Mouse (Mus musculus) stomach, embryonic 16.5 days (tissue): ENCODE measurements at regions not wholly inside any gene's neighbourhood (a gene's known extent, or its start where the extent isn't known, plus 50 kb on each side); places are given as distances from the start of the nearest gene placed in this dataset.

ENCODE experiments used
- ATAC-seq: fragments of 200-750 bp; cut with Nextera tagmentation; 2 replicates; pipeline ENCODE4 v1.8.0; 2017; ENCODE audit warnings: moderate number of reproducible peaks, moderate TSS enrichment; ENCODE audit not compliant: insufficient read depth, low FRiP score
- H3K27ac ChIP-seq: fragments of 300-500 bp; sonication (generic); 2 replicates; pipeline ENCODE4 v1.5.1; 2014; ENCODE audit warnings: low read length
- H3K27me3 ChIP-seq: fragments of 300-500 bp; sonication (generic); 2 replicates; pipeline ENCODE4 v1.6.1; 2014; ENCODE audit warnings: low read length, control low read depth, mixed read lengths; ENCODE audit not compliant: control insufficient read depth, insufficient read depth
- H3K36me3 ChIP-seq: fragments of 300-500 bp; sonication (generic); 2 replicates; pipeline ENCODE4 v1.6.1; 2014; ENCODE audit warnings: low read length; ENCODE audit not compliant: control insufficient read depth, insufficient read depth
- H3K4me1 ChIP-seq: fragments of 300-500 bp; sonication (generic); 2 replicates; pipeline ENCODE4 v1.6.1; 2014; ENCODE audit warnings: low read length, control low read depth, mixed read lengths; ENCODE audit not compliant: control insufficient read depth, insufficient read depth
- H3K4me2 ChIP-seq: fragments of 300-500 bp; sonication (generic); 2 replicates; pipeline ENCODE4 v1.6.1; 2014; ENCODE audit warnings: low read depth, low read length, mixed read lengths
- H3K4me3 ChIP-seq: fragments of 300-500 bp; sonication (generic); replicated peaks from 2 replicates; pipeline ENCODE4 v1.5.1; 2014; ENCODE audit warnings: mild to moderate bottlenecking, low read length
- H3K9ac ChIP-seq: fragments of 300-500 bp; sonication (generic); 2 replicates; pipeline ENCODE4 v1.6.1; 2014; ENCODE audit warnings: low read length
- H3K9me3 ChIP-seq: fragments of 300-500 bp; sonication (generic); replicated peaks from 2 replicates; pipeline ENCODE4 v1.6.1; 2016; ENCODE audit warnings: low read length, control low read depth; ENCODE audit not compliant: control insufficient read depth
- WGBS: fragments of 180-500 bp; shearing (Covaris S2); extraction: QIAGEN DNeasy Blood & Tissue Kit; methylation state at CpG from one replicate; pipeline ENCODE4 v1.1.7; 2014; 5-methylcytosine and 5-hydroxymethylcytosine counted together

DNA sequence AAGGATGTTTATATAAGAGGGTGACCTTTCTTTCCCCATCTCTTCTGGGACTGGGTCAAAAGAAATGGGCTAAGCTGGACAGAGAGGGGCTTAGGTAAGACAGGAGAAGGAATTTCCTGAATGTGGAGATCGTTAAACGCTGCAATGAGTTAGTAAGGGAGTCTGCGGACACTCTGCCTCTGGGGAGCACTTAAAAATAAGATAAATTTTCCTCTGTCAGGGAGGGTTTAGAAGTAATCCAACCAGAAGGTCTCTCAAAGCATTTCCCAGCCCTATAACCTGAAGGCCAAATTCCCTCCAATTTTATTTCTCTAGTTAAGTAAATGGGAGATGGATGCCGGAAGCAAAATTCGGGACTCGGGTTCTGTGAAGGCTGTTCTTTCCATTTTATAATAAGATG is 367.3 kb upstream of the Nfe2l3 start:
- WGBS, result 47% methylated on average over 6 of the region's 6 CpGs
- Histone ChIP-seq H3K36me3 (no peaks in the 10 kb centered on the region), H3K9ac (no peak overlapping the region), H3K4me2 (no peak overlapping the region), H3K27me3 (no peaks in the 10 kb centered on the region), H3K9me3 (no peaks in the 10 kb centered on the region), H3K4me3 (no peak overlapping the region), H3K27ac (no peak overlapping the region), H3K4me1 (0 out of 2 replicates have a peak, but pooled peaks cover 6% of the 10 kb centered on the region)
- ATAC-seq, result no peak

DNA sequence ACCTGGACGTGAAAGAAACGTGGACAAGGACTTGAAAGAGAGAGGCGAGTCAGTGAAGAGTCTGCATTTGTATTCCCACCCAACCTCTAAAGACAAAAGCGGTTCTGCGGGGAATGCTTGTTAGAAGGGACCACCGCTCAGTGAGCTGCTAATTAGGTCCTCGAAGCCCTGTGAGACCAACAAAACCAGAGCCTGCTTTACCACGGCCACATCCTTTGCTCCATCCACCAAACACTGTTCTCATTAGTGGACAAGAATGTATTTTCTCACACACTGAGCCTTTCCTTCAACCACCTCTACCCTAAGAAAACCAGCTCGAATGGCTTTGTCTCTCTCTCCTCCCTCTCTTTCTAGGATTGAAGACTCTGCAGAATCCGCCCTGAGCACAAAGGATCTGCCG is 365.1 kb upstream of the Nfe2l3 start:
- Histone ChIP-seq H3K4me3 (no peak overlapping the region), H3K4me2 (no peak overlapping the region), H3K9me3 (no peaks in the 10 kb centered on the region), H3K27me3 (no peaks in the 10 kb centered on the region), H3K36me3 (no peaks in the 10 kb centered on the region), H3K9ac (no peak overlapping the region), H3K4me1 (0 out of 2 replicates have a peak, but pooled peaks cover 3% of the 10 kb centered on the region), H3K27ac (no peak overlapping the region)
- ATAC-seq, result no peak
- 86% methylated on average over 11 of the region's 11 CpGs for WGBS

DNA sequence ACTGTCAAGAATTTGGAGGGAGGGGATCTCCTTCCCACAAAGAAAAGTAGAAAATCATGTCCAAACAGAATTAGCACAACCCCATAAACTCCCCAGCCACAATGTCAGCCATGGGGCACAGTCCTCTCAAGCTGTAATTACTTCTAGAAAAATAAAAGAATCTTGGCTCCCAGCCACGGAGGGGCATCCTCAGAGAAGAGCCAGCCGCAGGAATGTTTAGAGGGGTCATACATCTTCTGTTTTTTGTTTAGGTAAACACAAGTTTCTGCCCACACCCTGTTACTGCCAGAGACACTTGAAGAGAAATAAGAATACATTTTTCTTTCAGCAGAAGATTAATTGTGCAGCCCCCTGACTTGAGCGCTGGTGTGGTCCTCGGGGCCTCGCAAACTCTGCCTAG is 362.5 kb upstream of the Nfe2l3 start:
- Histone ChIP-seq H3K27ac (no peak overlapping the region), H3K27me3 (no peaks in the 10 kb centered on the region), H3K9me3 (no peaks in the 10 kb centered on the region), H3K4me3 (no peak overlapping the region), H3K36me3 (no peaks in the 10 kb centered on the region), H3K4me1 (peaks cover 7% of the 10 kb centered on the region; the same call in 1 of the 2 replicates), H3K4me2 (no peak overlapping the region), H3K9ac (no peak overlapping the region)
- 26% methylated on average over 5 of the region's 5 CpGs for WGBS
- ATAC-seq, result no peak

DNA sequence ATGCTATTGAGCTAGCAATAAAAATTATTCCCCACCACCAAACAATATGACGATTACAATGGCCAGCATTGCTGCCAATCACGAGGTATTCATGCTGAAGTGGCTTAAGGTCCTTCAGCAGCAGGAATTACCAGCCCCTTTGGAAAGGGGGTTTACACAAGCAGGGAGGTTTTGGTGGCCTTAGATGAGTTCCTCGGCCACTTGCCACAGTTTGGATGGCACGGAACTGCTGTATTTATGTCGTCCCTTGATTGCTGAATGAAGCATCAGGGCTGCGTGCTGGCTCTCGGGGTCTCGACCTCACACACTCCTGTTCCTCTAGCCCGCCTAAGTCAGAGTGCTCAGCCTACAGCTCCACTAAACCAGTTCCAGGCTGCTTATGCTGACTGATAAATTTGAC is 361.2 kb upstream of the Nfe2l3 start:
- H3K4me3 ChIP-seq, result no peak overlapping the region
- H3K9ac ChIP-seq, result no peak overlapping the region
- no peaks in the 10 kb centered on the region for H3K9me3 ChIP-seq
- 54% methylated on average over 9 of the region's 9 CpGs for WGBS
- no peak overlapping the region for H3K27ac ChIP-seq
- no peaks in the 10 kb centered on the region for H3K27me3 ChIP-seq
- ATAC-seq, result no peak
- H3K4me1 ChIP-seq, result peaks cover 11% of the 10 kb centered on the region; the same call in 1 of the 2 replicates
- no peaks in the 10 kb centered on the region for H3K36me3 ChIP-seq
- no peak overlapping the region for H3K4me2 ChIP-seq

DNA sequence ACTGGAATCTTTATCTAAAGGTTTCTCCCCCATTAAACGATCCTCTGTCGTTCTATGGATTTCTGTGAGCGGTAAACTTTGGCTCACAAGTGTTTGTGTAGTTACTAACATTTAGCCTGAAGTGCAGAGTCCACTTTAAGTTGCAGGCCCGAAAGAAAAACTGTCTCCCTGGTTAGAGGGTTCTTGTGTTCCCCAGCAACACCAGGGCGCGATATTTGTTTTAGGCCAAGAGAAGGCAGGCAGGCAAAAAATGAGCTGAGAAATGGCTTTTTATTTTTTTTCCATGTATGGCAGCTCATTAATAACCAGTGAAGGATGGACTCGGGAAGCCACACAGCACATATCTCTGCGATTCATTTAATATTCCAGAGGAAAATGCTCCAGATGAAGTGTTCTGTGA is 357.4 kb upstream of the Nfe2l3 start:
- Histone ChIP-seq H3K9ac (no peak overlapping the region), H3K4me2 (no peak overlapping the region)

DNA sequence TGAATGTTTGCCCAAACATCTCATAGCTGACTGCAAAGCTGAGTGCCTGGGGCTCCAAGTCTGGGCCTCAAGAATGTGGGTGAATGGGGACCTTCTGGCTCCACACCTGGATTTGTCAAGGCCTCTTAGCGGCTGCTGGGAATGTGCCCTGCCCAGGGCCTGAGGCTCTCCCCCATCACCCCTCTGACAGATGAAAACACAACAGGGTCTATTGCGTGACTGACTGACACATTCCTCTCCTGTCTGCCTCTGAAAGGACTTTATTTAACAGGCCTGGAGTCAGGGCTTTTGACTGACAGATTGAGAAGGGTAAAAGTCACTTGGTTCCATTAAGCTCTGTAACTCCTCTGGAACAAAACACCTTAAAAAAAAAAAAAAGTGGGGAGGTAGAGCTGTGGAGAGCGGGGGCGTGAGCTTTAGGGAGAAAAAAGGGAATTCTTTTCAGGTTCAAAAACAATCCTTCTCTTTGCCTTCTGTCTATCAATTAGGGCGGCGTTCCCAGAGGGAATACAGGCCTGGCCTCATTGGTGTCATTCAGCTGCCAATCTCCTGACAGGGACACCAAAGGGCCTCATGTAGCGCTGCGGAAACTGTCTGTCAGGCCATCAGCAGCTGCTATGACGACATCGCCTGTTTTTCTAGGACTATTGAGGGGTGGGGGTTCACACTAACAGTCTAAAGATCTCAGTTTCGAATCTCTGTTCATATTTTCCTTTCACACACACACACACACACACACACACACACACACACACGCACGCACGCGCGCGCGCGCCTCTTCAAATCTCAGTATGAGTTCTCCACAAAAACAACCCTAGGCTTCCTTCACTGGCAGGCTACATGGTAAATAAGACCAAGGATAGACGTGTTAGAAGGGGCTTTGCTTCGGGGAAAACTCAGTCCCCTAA is 355.4 kb upstream of the Nfe2l3 start:
- Histone ChIP-seq H3K27ac (no peak overlapping the region), H3K4me1 (peaks cover 15% of the 10 kb centered on the region; the same call in 1 of the 2 replicates), H3K27me3 (no peaks in the 10 kb centered on the region), H3K9ac (no peak overlapping the region), H3K4me3 (no peak overlapping the region), H3K9me3 (no peaks in the 10 kb centered on the region), H3K4me2 (no peak overlapping the region), H3K36me3 (no peaks in the 10 kb centered on the region)
- 78% methylated on average over 21 of the region's 21 CpGs for WGBS
- ATAC-seq, result no peak

More for the DNA sequence above, 357.4 kb upstream of the Nfe2l3 start:
- H3K36me3 ChIP-seq, result no peaks in the 10 kb centered on the region
- no peak overlapping the region for H3K4me3 ChIP-seq
- WGBS, result 40% methylated on average over 8 of the region's 8 CpGs
- H3K27ac ChIP-seq, result no peak overlapping the region; the same call in 1 of the 2 replicates
- H3K9me3 ChIP-seq, result no peaks in the 10 kb centered on the region
- no peak for ATAC-seq
- peaks cover 17% of the 10 kb centered on the region; the same call in 1 of the 2 replicates for H3K4me1 ChIP-seq
- H3K27me3 ChIP-seq, result no peaks in the 10 kb centered on the region

DNA sequence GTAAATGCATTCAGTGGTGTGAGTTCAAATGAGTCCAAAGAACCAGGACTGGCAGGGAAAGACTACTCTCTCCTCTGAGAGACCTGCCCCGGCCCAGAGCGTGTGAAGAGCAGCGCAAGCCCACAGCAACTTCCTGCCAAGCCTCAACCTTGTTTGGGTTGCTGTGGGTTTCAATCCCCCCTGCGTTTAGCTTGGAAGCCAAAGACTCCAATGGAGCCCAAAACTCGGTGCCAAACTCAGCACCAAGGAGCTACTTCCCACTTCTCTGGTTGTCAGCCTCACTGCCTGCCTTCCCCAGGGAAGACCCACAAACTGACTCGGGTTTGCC is 354.7 kb upstream of the Nfe2l3 start:
- Histone ChIP-seq H3K4me2 (no peak overlapping the region), H3K9me3 (no peaks in the 10 kb centered on the region), H3K4me1 (peaks cover 15% of the 10 kb centered on the region; the same call in 1 of the 2 replicates), H3K27me3 (no peaks in the 10 kb centered on the region), H3K4me3 (no peak overlapping the region), H3K9ac (no peak overlapping the region), H3K36me3 (no peaks in the 10 kb centered on the region), H3K27ac (no peak overlapping the region)
- no peak for ATAC-seq
- 68% methylated on average over 6 of the region's 6 CpGs for WGBS

DNA sequence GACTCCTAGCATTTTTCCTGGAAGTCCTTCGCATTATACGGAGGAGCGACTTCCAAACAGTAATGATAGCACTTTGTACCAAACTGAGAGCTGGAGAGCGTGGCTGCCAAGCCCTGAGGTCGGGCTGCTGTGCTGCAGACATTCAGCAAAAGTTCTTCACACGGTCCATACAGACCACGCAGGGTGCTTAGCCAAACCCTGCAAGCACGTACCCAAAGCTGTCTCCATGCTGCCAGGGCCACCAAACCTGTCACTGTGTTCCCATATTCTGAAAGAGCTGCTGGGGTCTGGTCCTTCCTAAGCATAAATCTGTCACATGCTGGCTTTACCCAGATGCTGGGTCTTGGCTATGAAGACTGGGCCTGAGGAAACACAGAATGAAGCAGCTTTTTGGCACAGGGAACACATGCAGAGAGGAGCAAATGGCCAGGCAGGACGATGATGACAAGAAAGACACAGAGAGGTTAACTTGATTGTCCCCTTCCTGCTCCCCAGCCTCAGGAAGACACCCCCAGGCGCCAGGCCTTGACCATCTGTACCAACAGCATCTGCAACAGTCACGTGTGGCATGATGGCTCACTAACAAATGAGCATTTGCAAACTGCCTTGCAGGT is 354.0 kb upstream of the Nfe2l3 start:
- H3K4me3 ChIP-seq, result no peak overlapping the region
- H3K9ac ChIP-seq, result 0 out of 2 replicates have a peak overlapping the region, but pooled peaks have one; percentile 14
- H3K27ac ChIP-seq, result no peak overlapping the region
- H3K36me3 ChIP-seq, result no peaks in the 10 kb centered on the region
- no peak for ATAC-seq
- no peaks in the 10 kb centered on the region for H3K27me3 ChIP-seq
- H3K4me2 ChIP-seq, result no peak overlapping the region
- no peaks in the 10 kb centered on the region for H3K9me3 ChIP-seq
- 61% methylated on average over 11 of the region's 11 CpGs for WGBS
- peaks cover 15% of the 10 kb centered on the region; the same call in 1 of the 2 replicates for H3K4me1 ChIP-seq

DNA sequence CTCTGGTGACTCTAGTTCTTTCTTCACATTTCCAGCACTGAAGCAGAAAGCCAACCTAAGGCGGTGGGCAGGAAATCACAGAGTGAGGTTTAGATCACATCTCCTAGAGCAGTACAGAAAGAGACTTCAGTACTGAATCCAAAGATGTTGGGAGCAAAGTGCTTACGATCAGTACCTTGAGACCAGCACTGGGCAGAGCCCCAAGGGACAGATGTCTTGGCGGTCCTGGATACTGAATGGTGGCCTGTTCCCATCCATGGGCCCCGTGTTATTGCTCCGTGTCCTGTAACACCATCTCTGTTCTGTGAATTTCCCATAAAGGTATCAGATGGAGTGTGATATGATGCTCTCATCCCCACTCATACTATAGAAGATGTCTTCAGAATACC is 353.5 kb upstream of the Nfe2l3 start:
- no peak overlapping the region for H3K27ac ChIP-seq
- H3K36me3 ChIP-seq, result no peaks in the 10 kb centered on the region
- no peak overlapping the region for H3K4me3 ChIP-seq
- H3K4me1 ChIP-seq, result peaks cover 15% of the 10 kb centered on the region; the same call in 1 of the 2 replicates
- no peak overlapping the region for H3K4me2 ChIP-seq
- H3K27me3 ChIP-seq, result no peaks in the 10 kb centered on the region
- WGBS, result 95% methylated on average over 5 of the region's 5 CpGs
- no peaks in the 10 kb centered on the region for H3K9me3 ChIP-seq
- no peak overlapping the region for H3K9ac ChIP-seq
- ATAC-seq, result no peak
